Mouse (Mus musculus): ENCODE data around the gene Lcn10. TPM values are rescaled to one million over a fixed set of nuclear protein-coding genes. Genes with fewer than 3 reads are reported as not detected.

Lcn10 gene
- not detected for total RNA-seq (2021)

- intact Hi-C loops (cut with DNase I): no loop called here
- no peak for DNase-seq (ENCODE audit: extremely low spot score in 1 of 2, low spot score in 2 of 2)
Observed at GRCm38 (mm10) chr2:25682426-25682825, at the start of gene Lcn10. Gene Lcn10 (plus strand): TSS chr2:25682726.

- no peak for DNase-seq (ENCODE audit: extremely low spot score in 1 of 2, low spot score in 2 of 2)
- intact Hi-C loops (cut with DNase I): no loop called here
Observed at GRCm38 (mm10) chr2:25633616-25634015, 48.9 kb upstream of the Lcn10 start.

- intact Hi-C loops (cut with DNase I): no loop called here
- no peak for DNase-seq (ENCODE audit: extremely low spot score in 1 of 2, low spot score in 2 of 2)
Observed at GRCm38 (mm10) chr2:25634046-25634445, 48.5 kb upstream of the Lcn10 start.

GRCm38 (mm10) chr2:25639890-25640289 lies 42.6 kb upstream of the Lcn10 start:
- intact Hi-C loops (cut with DNase I): no loop called here
- DNase-seq (ENCODE audit: extremely low spot score in 1 of 2, low spot score in 2 of 2): peak; percentile 32 to 46

- DNase-seq (ENCODE audit: extremely low spot score in 1 of 2, low spot score in 2 of 2): no peak
- intact Hi-C loops (cut with DNase I): no loop called here
Observed at GRCm38 (mm10) chr2:25652902-25653301, 29.6 kb upstream of the Lcn10 start, which contains the start of gene Lcn8. Gene Lcn8 (plus strand): TSS chr2:25653120.

- intact Hi-C loops (cut with DNase I): no loop called here
- DNase-seq (ENCODE audit: extremely low spot score in 1 of 2, low spot score in 2 of 2): no peak
Observed at GRCm38 (mm10) chr2:25654502-25654901, 28.0 kb upstream of the Lcn10 start.

DNA sequence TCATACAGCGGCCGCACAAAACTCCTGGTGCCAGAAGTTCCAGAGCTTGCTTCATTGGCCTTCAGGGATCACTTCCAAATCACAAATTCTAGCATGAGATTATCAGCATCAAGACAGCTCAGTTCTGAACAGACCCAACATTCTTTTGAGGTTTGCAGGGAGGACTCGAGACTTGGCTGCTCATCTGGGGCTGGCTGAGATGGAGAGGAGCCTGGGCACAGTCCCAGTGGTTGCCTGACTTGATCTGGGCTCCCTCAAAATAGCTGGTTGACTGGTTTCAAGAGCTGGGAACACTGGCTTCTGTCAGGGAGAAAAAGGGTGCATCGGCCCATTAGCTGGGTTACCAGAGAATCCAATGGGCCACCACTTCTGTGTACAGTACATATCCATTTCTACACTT lies 25.8 kb upstream of the Lcn10 start:
- intact Hi-C loops (cut with DNase I): no loop called here
- DNase-seq (ENCODE audit: extremely low spot score in 1 of 2, low spot score in 2 of 2): peak in 1 of 2 experiments; percentile 14

- DNase-seq (ENCODE audit: extremely low spot score in 1 of 2, low spot score in 2 of 2): peak in 1 of 2 experiments; percentile 9
- intact Hi-C loops (cut with DNase I): no loop called here
Observed at GRCm38 (mm10) chr2:25657246-25657645, 25.3 kb upstream of the Lcn10 start.

DNA sequence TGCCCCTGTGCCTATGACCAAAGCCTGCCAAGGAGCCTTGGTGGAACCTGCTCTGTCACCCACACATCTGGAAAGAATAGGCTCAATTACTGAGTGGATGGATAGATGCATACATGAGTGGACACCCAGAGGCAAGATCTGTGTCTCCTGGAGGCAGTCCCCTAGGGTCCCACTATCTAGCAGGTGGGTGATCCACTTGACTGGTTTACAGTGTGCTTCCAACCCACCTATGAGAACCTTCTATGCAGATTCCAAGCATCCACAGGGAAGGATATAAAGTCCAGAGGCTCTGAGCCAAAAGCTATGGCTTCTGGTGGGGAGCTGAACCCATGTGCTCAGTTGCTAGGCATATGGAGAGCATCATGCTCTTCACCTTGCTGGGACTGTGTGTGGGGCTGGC lies 24.9 kb upstream of the Lcn10 start, which contains the start of gene Lcn5:
Gene Lcn5, plus strand, starts transcription at position 301 of the 400 bp plus-strand sequence.
- intact Hi-C loops (cut with DNase I): no loop called here
- DNase-seq (ENCODE audit: extremely low spot score in 1 of 2, low spot score in 2 of 2): no peak

DNA sequence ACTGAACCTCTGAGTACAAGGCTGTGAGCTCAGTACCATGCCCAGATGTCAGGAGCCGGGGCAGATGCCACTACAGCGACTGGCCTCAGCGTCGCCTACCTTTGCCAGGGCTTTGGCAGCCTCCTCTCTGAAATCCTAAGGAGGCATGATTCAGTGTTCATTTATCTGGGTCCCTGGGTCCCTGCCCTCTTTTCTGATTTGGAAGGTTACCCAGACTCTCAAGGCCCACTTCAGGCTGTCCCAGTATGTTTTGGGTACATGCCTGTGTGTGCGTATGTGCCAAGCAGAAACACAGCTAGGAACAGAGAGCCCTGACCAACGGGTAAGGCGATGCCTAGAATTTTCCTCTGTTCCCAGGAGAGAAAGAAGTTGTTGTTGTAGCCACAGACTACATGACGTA lies 22.2 kb upstream of the Lcn10 start:
- intact Hi-C loops (cut with DNase I): no loop called here
- DNase-seq (ENCODE audit: extremely low spot score in 1 of 2, low spot score in 2 of 2): no peak

GRCm38 (mm10) chr2:25661245-25661970 lies 21.1 kb upstream of the Lcn10 start:
- intact Hi-C loops (cut with DNase I): no loop called here
- DNase-seq (ENCODE audit: extremely low spot score in 1 of 2, low spot score in 2 of 2): no peak

DNA sequence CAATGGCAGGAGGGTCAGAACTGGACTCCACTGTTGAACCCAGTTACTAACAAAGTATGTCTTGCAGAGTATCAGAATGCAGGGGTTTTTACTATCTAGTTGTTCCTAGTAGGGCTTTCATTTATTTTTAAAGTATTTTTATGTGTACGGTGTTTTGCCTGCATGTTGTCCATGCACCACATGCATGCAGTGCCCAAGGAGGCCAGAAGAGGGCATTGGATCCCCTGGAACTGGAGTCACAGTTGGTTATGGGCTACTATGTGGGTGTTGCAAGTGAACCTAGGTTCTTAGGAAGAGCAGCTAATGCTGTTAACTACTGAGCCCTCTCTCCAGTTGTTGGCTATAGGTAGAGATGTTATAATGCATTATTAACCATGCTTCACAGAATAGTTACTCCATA lies 19.0 kb upstream of the Lcn10 start:
- intact Hi-C loops (cut with DNase I): no loop called here
- peak in 1 of 2 experiments; percentile 50 for DNase-seq (ENCODE audit: extremely low spot score in 1 of 2, low spot score in 2 of 2)

- intact Hi-C loops (cut with DNase I): no loop called here
- DNase-seq (ENCODE audit: extremely low spot score in 1 of 2, low spot score in 2 of 2): no peak
Observed at GRCm38 (mm10) chr2:25664125-25664524, 18.4 kb upstream of the Lcn10 start.

DNA sequence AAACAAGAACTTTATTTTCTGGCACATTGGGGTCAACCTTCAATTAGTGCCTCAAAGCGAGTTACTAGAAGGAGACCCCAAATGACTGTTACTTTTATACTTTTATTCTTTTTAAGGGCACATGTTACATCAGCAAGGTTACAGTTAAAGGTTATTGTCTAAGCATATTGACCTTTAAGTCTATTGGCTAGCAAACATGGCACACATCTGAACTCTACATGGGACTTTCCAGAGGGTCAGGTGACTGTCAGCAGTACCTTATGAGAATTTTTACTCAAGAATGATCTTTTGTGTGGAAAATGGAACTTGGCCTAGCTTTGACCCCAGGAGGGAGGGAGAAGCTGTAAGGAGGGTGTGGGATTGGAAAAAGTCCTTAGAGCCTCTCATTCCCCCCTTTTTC lies 16.0 kb upstream of the Lcn10 start:
- intact Hi-C loops (cut with DNase I): no loop called here
- no peak for DNase-seq (ENCODE audit: extremely low spot score in 1 of 2, low spot score in 2 of 2)

GRCm38 (mm10) chr2:25676486-25676885 lies 6.0 kb upstream of the Lcn10 start, which contains the start of gene Lcn6:
Gene Lcn6 (plus strand): TSS chr2:25676786.
- intact Hi-C loops (cut with DNase I): no loop called here
- DNase-seq (ENCODE audit: extremely low spot score in 1 of 2, low spot score in 2 of 2): no peak

- intact Hi-C loops (cut with DNase I): no loop called here
- DNase-seq (ENCODE audit: extremely low spot score in 1 of 2, low spot score in 2 of 2): no peak
Observed at GRCm38 (mm10) chr2:25679559-25679958, 3.0 kb upstream of the Lcn10 start.

- no peak for DNase-seq (ENCODE audit: extremely low spot score in 1 of 2, low spot score in 2 of 2)
- intact Hi-C loops (cut with DNase I): no loop called here
Observed at GRCm38 (mm10) chr2:25686941-25687340, 4.4 kb downstream of the Lcn10 start.

- intact Hi-C loops (cut with DNase I): no loop called here
Observed at GRCm38 (mm10) chr2:25694605-25695004, 12.1 kb downstream of the Lcn10 start.

GRCm38 (mm10) chr2:25696951-25697350 lies 14.4 kb downstream of the Lcn10 start:
- no peak for DNase-seq (ENCODE audit: extremely low spot score in 1 of 2, low spot score in 2 of 2)
- intact Hi-C loops (cut with DNase I): no loop called here

More at GRCm38 (mm10) chr2:25694605-25695004, 12.1 kb downstream of the Lcn10 start:
- peak in 1 of 2 experiments; percentile 62 for DNase-seq (ENCODE audit: extremely low spot score in 1 of 2, low spot score in 2 of 2)

GRCm38 (mm10) chr2:25698696-25699095 lies 16.2 kb downstream of the Lcn10 start:
- intact Hi-C loops (cut with DNase I): loop anchor here (2.0 kb wide), 1 partner anchor 54 kb away; no protein-coding TSS in a partner anchor
- DNase-seq (ENCODE audit: extremely low spot score in 1 of 2, low spot score in 2 of 2): no peak

Measured in left cerebral cortex, postnatal 10 days (tissue).